Mouse (Mus musculus) liver, embryonic 14.5 days (tissue): ENCODE measurements around the gene Hcfc2. TPM values are rescaled to one million over a fixed set of nuclear protein-coding genes. Genes with fewer than 3 reads are reported as not detected.

ENCODE experiments used
- ATAC-seq: fragments of 200-750 bp; cut with Nextera tagmentation; 2 replicates; pipeline ENCODE4 v1.8.0; 2017; ENCODE audit warnings: moderate number of reproducible peaks, mild to moderate bottlenecking, moderate library complexity; ENCODE audit not compliant: insufficient read depth
- DNase-seq, 3 experiments: peaks; one replicate each; pipeline ENCODE4 v3.0.0-alpha.2; 2012 to 2013; ENCODE audit warnings: low read depth in 3 of 3, low spot score in 3 of 3
- H3K27ac ChIP-seq: fragments of 300-500 bp; sonication (generic); 2 replicates; pipeline ENCODE4 v1.5.1; 2014; ENCODE audit warnings: moderate library complexity, mild to moderate bottlenecking, control low read depth, inconsistent platforms
- H3K27me3 ChIP-seq: fragments of 300-500 bp; sonication (generic); 2 replicates; pipeline ENCODE4 v1.6.1; 2014; ENCODE audit warnings: mild to moderate bottlenecking, low read length, moderate library complexity; ENCODE audit not compliant: control insufficient read depth, insufficient read depth
- H3K36me3 ChIP-seq: fragments of 300-500 bp; sonication (generic); replicated peaks from 2 replicates; pipeline ENCODE4 v1.6.1; 2014; ENCODE audit warnings: low read depth; ENCODE audit not compliant: control insufficient read depth, insufficient read depth
- H3K4me1 ChIP-seq, 2 experiments: fragments of 200-500 bp in 1 of 2; fragments of 300-500 bp in 1 of 2; sonication (generic) in 1 of 2; replicated peaks; 2 replicates each; pipeline ENCODE4 v1.6.1; 2012 to 2014; ENCODE audit warnings: antibody characterized with exemption in 1 of 2, inconsistent platforms in 1 of 2, low read length in 1 of 2; ENCODE audit not compliant: control insufficient read depth in 2 of 2, insufficient read depth in 2 of 2
- H3K4me2 ChIP-seq: fragments of 300-500 bp; sonication (generic); 2 replicates; pipeline ENCODE4 v1.6.1; 2014; ENCODE audit warnings: low read depth, mild to moderate bottlenecking, control low read depth, moderate library complexity
- H3K4me3 ChIP-seq, 2 experiments: fragments of 200-500 bp in 1 of 2; fragments of 300-500 bp in 1 of 2; sonication (generic) in 1 of 2; 2 replicates each; pipeline ENCODE4 v1.5.1; 2012 to 2014; ENCODE audit warnings: low read depth in 2 of 2, low read length in 2 of 2, mild to moderate bottlenecking in 2 of 2, control low read depth in 1 of 2, inconsistent platforms in 1 of 2, moderate library complexity in 1 of 2; ENCODE audit not compliant: insufficient read depth in 1 of 2
- H3K9ac ChIP-seq: fragments of 300-500 bp; sonication (generic); replicated peaks from 2 replicates; pipeline ENCODE4 v1.6.1; 2014; ENCODE audit warnings: mild to moderate bottlenecking, control low read depth, moderate library complexity
- H3K9me3 ChIP-seq: fragments of 300-500 bp; sonication (generic); 2 replicates; pipeline ENCODE4 v1.6.1; 2016; ENCODE audit warnings: low read length, mixed read lengths; ENCODE audit not compliant: control insufficient read depth
- CTCF ChIP-seq: IDR thresholded peaks from 2 replicates; pipeline ENCODE4 v1.5.1; 2016; ENCODE audit warnings: antibody characterized with exemption, low read depth, control low read depth
- EP300 ChIP-seq: IDR thresholded peaks from 2 replicates; pipeline ENCODE4 v1.6.1; 2016; ENCODE audit warnings: antibody characterized with exemption, low read depth
- WGBS: fragments of 180-500 bp; shearing (Covaris S2); extraction: QIAGEN DNeasy Blood & Tissue Kit; methylation state at CpG from one replicate; pipeline ENCODE4 v1.1.7; 2014; ENCODE audit not compliant: insufficient replicate concordance; 5-methylcytosine and 5-hydroxymethylcytosine counted together
- polyA plus RNA-seq, 2 experiments: library from polyadenylated mRNA; depleted of rRNA in 1 of 2; stranded (reverse) in 1 of 2; unstranded in 1 of 2; fragments of >200 nt; fragmentation: Nextera tagmentation in 1 of 2; extraction: Ambion mirVana in 1 of 2; gene quantifications; 2 replicates each; pipeline versions ENCODE4 v1.2.1 to v1.2.3; 2012 to 2014

Hcfc2 gene
- polyA plus RNA-seq, 2 experiments, result 6.5 to 10.7 TPM

DNA sequence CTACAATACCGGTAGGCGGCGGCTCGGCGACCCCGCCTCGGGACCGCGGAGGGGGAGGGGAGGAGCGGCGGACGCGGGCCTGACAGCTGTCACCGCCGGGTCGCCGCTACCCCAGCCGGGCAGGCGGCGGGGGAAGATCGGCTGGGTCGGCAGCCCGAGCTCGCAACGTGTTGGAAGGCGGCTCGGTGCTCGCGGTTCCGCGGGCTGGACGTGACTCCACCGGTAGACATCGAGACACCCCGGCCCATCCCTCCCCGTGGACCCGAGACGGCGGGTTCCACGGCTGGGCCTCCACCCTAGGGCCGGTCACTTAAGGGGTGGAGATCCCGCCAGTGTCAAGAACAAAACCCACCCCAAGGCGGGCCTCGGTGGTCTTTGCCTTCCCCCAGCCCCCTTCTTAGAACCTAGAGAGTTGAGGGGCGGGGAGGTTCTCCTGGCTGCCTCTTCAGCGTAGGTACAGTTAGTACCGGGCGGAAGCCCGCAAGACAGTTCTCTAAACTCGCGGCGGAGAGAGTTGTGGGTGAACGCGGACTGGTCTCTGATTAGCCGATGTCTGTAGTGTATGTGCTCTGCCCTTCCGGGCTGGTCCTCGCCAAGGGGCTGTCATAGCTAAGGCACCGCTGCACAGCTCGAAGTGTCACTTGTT lies 3.5 kb downstream of the Hcfc2 start:
- Histone ChIP-seq H3K27ac (no peak overlapping the region; the same call in 1 of the 2 replicates), H3K9ac (peak overlapping the region; percentile 75), H3K4me1 (peaks cover 12 to 20% of the 10 kb centered on the region in 2 experiments), H3K27me3 (no peaks in the 10 kb centered on the region), H3K4me2 (peak overlapping the region; percentile 76), H3K36me3 (no peaks in the 10 kb centered on the region), H3K4me3 (peak overlapping the region; percentile 86 to 93), H3K9me3 (no peaks in the 10 kb centered on the region)
- peak; percentile 71 for ATAC-seq
- TF ChIP-seq EP300 (no peak), CTCF (no peak; the same call in 1 of the 2 replicates)
- DNase-seq, result no peak
- WGBS, result under 1% methylated on average over 59 of the region's 59 CpGs

DNA sequence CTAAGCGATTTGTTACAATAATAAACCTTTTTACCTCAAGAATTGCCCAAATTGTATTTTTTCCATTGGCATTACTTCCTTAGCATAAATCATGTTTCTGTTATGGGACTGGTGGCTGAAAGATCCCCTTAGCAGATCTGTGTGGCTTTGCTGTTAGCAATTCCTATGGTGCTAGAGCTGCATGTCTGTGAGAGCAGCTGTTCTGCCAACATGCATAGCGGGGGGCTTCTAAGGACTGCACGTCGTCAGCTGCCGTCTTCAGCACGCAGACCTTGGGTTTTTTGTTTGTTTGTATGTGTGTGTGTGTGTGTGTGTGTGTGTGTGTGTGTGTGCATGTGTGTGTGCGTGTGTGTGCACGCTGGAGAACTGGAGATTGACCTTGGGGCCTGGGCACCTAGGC lies 45.4 kb downstream of the Hcfc2 start:
- no peaks in the 10 kb centered on the region for H3K27me3 ChIP-seq
- H3K9ac ChIP-seq, result no peak overlapping the region
- H3K4me1 ChIP-seq, result no peaks in the 10 kb centered on the region
- H3K4me2 ChIP-seq, result no peak overlapping the region
- H3K36me3 ChIP-seq, result peaks cover 2% of the 10 kb centered on the region
- H3K4me3 ChIP-seq, result no peak overlapping the region
- DNase-seq (no peak), ATAC-seq (no peak)
- TF ChIP-seq CTCF (no peak), EP300 (no peak)
- H3K9me3 ChIP-seq, result no peaks in the 10 kb centered on the region
- WGBS, result 81% methylated on average over 8 of the region's 8 CpGs
- no peak overlapping the region for H3K27ac ChIP-seq

DNA sequence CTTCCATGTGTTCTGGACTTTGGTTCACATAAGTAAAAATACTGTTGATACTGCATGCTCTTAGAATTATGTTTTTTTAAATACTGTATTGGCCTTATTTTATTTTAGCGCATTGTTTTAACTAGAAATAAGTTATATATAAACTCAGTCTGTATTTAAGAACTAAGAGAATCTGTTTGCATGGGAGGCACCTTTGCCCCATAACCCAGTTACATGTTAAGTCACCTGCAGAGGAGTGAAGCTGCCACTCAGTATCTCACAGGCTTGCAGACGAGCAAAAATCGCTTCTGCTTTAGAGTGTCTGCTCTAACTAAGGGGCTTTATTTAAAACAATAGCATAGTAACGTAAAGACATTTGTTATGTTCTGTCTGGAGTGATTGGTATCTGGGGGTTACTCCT lies 45.9 kb downstream of the Hcfc2 start:
- Histone ChIP-seq H3K9ac (no peak overlapping the region), H3K4me2 (no peak overlapping the region), H3K9me3 (no peaks in the 10 kb centered on the region), H3K27me3 (no peaks in the 10 kb centered on the region), H3K27ac (no peak overlapping the region), H3K4me3 (no peak overlapping the region), H3K4me1 (no peaks in the 10 kb centered on the region), H3K36me3 (peaks cover 2% of the 10 kb centered on the region)
- TF ChIP-seq CTCF (no peak), EP300 (no peak)
- ATAC-seq, result no peak
- DNase-seq, result no peak
- 68% methylated on average over 4 of the region's 4 CpGs for WGBS

DNA sequence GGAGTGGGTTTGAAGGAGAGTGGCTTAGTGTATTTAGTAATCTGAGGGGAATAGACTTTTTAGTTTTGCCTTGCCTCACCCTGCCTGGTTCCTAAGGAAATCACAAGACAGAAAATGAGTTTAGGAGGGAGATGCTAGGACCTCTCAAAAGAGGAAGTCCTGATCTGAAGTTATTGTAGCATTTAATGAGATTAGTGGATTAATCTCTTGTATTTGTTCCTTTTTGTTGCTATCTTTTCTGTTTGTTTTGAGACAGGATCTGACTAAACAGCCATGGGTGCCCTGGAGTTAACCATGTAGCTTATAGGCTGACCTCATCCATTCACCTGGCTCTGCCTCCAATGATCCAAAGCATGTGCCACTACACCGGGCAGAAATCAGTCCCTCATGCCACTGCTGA lies 46.6 kb downstream of the Hcfc2 start:
- Histone ChIP-seq H3K36me3 (peaks cover 9% of the 10 kb centered on the region), H3K4me1 (peaks cover 0 to 3% of the 10 kb centered on the region in 2 experiments; a peak in 1 of 4 replicates), H3K9me3 (no peaks in the 10 kb centered on the region), H3K4me2 (no peak overlapping the region), H3K9ac (no peak overlapping the region), H3K27ac (no peak overlapping the region), H3K4me3 (no peak overlapping the region), H3K27me3 (no peaks in the 10 kb centered on the region)
- no peak for ATAC-seq
- WGBS, result 77% methylated on average over 1 of the region's 1 CpGs
- DNase-seq, result no peak
- no peak for TF ChIP-seq EP300
- TF ChIP-seq CTCF, result no peak

DNA sequence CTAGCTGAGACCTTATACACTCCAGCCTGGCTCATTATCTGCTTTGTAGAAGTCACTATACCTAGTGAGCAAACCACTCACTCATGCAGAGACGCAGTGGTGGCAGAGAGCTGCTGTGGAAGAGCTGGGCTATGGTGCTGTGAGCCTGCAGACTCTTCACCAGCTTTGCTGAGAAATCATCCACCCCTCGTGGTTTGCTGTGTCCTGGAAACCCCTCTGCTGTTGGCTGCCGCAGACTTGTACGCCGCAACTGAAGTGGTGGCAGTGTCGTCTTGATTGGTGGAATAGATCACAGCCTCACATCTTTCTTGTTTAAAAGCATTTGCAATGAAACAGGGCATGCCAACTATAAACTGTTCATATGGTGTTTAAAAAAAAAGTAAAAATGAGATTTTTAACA lies 48.3 kb downstream of the Hcfc2 start:
- TF ChIP-seq EP300 (no peak), CTCF (no peak)
- WGBS, result 85% methylated on average over 6 of the region's 6 CpGs
- H3K27me3 ChIP-seq, result no peaks in the 10 kb centered on the region
- ATAC-seq (no peak), DNase-seq (no peak)
- peaks cover 0 to 3% of the 10 kb centered on the region in 2 experiments; a peak in 1 of 4 replicates for H3K4me1 ChIP-seq
- no peak overlapping the region for H3K4me2 ChIP-seq
- H3K9me3 ChIP-seq, result no peaks in the 10 kb centered on the region
- H3K9ac ChIP-seq, result no peak overlapping the region
- H3K36me3 ChIP-seq, result peaks cover 27% of the 10 kb centered on the region
- no peak overlapping the region for H3K4me3 ChIP-seq
- H3K27ac ChIP-seq, result no peak overlapping the region
